11 mouse cellular contexts compared by ENCODE assay signal in the genomic region with DNA sequence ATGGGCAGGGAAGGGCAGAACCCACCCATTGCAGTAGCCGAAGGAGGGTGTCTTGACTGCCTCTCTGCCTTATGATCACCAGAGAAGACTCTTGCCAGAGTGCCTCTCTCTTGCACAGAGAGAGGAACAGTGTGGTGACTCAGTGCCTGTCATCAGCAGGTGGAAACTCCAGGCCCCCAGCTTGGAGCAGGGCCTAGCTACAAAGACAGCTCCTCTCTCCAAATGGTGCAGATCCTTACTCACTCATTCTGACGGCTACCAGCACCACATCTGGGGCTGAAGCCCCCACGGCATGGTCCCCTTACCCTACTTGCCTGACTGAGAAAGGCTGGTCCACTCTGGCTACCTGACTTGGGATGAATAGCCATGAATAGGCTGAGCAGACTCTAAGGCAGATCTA. TPM values are rescaled to one million over a fixed set of nuclear protein-coding genes. Genes with fewer than 3 reads are reported as not detected.
DNase-seq lines count a peak whose midpoint lies in the region; ATAC-seq lines count a peak whose summit lies in the region.
"Had no signal": no experiment of that assay in that cellular context is flagged by ENCODE, and none has a peak within 500 bp of the region (broad histone marks: within the 10 kb centered on the region; RNA-seq: fewer than 3 reads in every experiment).

No protein-coding gene starts in this region.

- no peaks in the 10 kb centered on the region for H3K27me3 ChIP-seq in hindbrain, embryonic 16.5 days (replicated peaks; ENCODE audit: control insufficient read depth, insufficient read depth, low read length)
- H3K27me3 ChIP-seq in hindbrain, embryonic 14.5 days (ENCODE audit: control insufficient read depth, insufficient read depth, low read length) = no peaks in the 10 kb centered on the region
- H3K27me3 ChIP-seq in forebrain, embryonic 16.5 days (replicated peaks; ENCODE audit: control insufficient read depth, insufficient read depth, low read length) = no peaks in the 10 kb centered on the region

- no peak for ATAC-seq in hindbrain, embryonic 16.5 days
- ATAC-seq in hindbrain, embryonic 14.5 days (ENCODE audit: low FRiP score) = no peak
- ATAC-seq in forebrain, embryonic 16.5 days = no peak
- ATAC-seq: intestine, postnatal 0 days had no signal

- peaks cover 13% of the 10 kb centered on the region for H3K4me1 ChIP-seq in hindbrain, embryonic 16.5 days (ENCODE audit: control insufficient read depth, insufficient read depth, low read depth, low read length)
- no peaks in the 10 kb centered on the region for H3K4me1 ChIP-seq in hindbrain, embryonic 14.5 days (replicated peaks; ENCODE audit: control insufficient read depth, insufficient read depth, low read length)
- peaks cover 11% of the 10 kb centered on the region for H3K4me1 ChIP-seq in forebrain, embryonic 16.5 days (replicated peaks; ENCODE audit: control insufficient read depth, insufficient read depth, low read length)

- no peaks in the 10 kb centered on the region for H3K9me3 ChIP-seq in hindbrain, embryonic 16.5 days (ENCODE audit: control insufficient read depth, low read length)
- H3K9me3 ChIP-seq in hindbrain, embryonic 14.5 days (ENCODE audit: control insufficient read depth, low read length) = no peaks in the 10 kb centered on the region
- no peaks in the 10 kb centered on the region for H3K9me3 ChIP-seq in forebrain, embryonic 16.5 days (ENCODE audit: control insufficient read depth, low read length)

- whole genome bisulfite sequencing in hindbrain, embryonic 16.5 days = 83% methylated on average over 3 of the region's 3 CpGs
- 92% methylated on average over 3 of the region's 3 CpGs for WGBS in hindbrain, embryonic 14.5 days
- WGBS in forebrain, embryonic 16.5 days = 79% methylated on average over 3 of the region's 3 CpGs

- no peak overlapping the region for H3K4me2 ChIP-seq in hindbrain, embryonic 16.5 days (ENCODE audit: low read length)
- H3K4me2 ChIP-seq in hindbrain, embryonic 14.5 days (replicated peaks) = no peak overlapping the region
- no peak overlapping the region for H3K4me2 ChIP-seq in forebrain, embryonic 16.5 days (ENCODE audit: low read length)

- H3K36me3 ChIP-seq in hindbrain, embryonic 16.5 days (ENCODE audit: control insufficient read depth, insufficient read depth, low read length) = peaks cover 15% of the 10 kb centered on the region
- peaks cover 22% of the 10 kb centered on the region for H3K36me3 ChIP-seq in hindbrain, embryonic 14.5 days (replicated peaks; ENCODE audit: control insufficient read depth, insufficient read depth)
- H3K36me3 ChIP-seq in forebrain, embryonic 16.5 days (ENCODE audit: control insufficient read depth, insufficient read depth) = peaks cover 16% of the 10 kb centered on the region

- no peak overlapping the region for H3K4me3 ChIP-seq in hindbrain, embryonic 16.5 days (ENCODE audit: low read length)
- H3K4me3 ChIP-seq in hindbrain, embryonic 14.5 days (replicated peaks; ENCODE audit: low read length) = no peak overlapping the region
- H3K4me3 ChIP-seq in forebrain, embryonic 16.5 days (replicated peaks; ENCODE audit: low read length) = no peak overlapping the region

- no peak overlapping the region for H3K9ac ChIP-seq in hindbrain, embryonic 16.5 days (ENCODE audit: low read depth, low read length)
- no peak overlapping the region for H3K9ac ChIP-seq in hindbrain, embryonic 14.5 days
- H3K9ac ChIP-seq in forebrain, embryonic 16.5 days (replicated peaks; ENCODE audit: low read depth, low read length) = no peak overlapping the region

- peak overlapping the region; percentile 13; the same call in 1 of the 2 replicates for H3K27ac ChIP-seq in hindbrain, embryonic 16.5 days (ENCODE audit: low read depth, low read length)
- H3K27ac ChIP-seq in hindbrain, embryonic 14.5 days = no peak overlapping the region
- no peak overlapping the region for H3K27ac ChIP-seq in forebrain, embryonic 16.5 days (ENCODE audit: low read length)

- peak; percentile 24 to 35 for DNase-seq in adrenal gland, postnatal 36 days
- DNase-seq in adrenal gland, postnatal 4 days (ENCODE audit: low spot score in 2 of 2) = no peak
- no peak for DNase-seq in hindbrain, embryonic 14.5 days (ENCODE audit: low spot score)
- peak; percentile 61 for DNase-seq in right cerebral cortex, postnatal 25 days
- no peak for DNase-seq in right cerebral cortex, postnatal 14 days
- no peak for DNase-seq in ovary, adult 18-20 months (ENCODE audit: low spot score)
- DNase-seq: B cell, adult 2 months; lung, adult 18-20 months had no signal

RNA-seq across cellular contexts. Expression of gene Tmcc2, which starts 26.7 kb away (rescaled TPM):
- total RNA-seq in adrenal gland, postnatal 36 days (2021) = 1 to 10 TPM; 6.1 to 9.7 TPM
- 10 to 100 TPM; 32.8 to 50.6 TPM for total RNA-seq in adrenal gland, postnatal 4 days (2021)
- polyA plus RNA-seq in hindbrain, embryonic 16.5 days (2015; fragmentation: Nextera tagmentation; extraction: Ambion mirVana) = 26.6 and 35.5 TPM in 2 replicates
- 31.0 and 33.9 TPM in 2 replicates for polyA plus RNA-seq in hindbrain, embryonic 14.5 days (2014; fragmentation: Nextera tagmentation; extraction: Ambion mirVana)
- 30.4 and 34.9 TPM in 2 replicates for polyA plus RNA-seq in forebrain, embryonic 16.5 days (2015; fragmentation: Nextera tagmentation; extraction: Ambion mirVana)

RNA-seq across cellular contexts. Expression of gene Nuak2, which starts 48.5 kb away (rescaled TPM):
- 1 to 10 TPM; 2.8 to 4.9 TPM for total RNA-seq in adrenal gland, postnatal 36 days (2021)
- total RNA-seq in adrenal gland, postnatal 4 days (2021) = 1 to 10 TPM; 3.3 to 7.4 TPM
- 11.1 and 12.8 TPM in 2 replicates for polyA plus RNA-seq in hindbrain, embryonic 16.5 days (2015; fragmentation: Nextera tagmentation; extraction: Ambion mirVana)
- polyA plus RNA-seq in hindbrain, embryonic 14.5 days (2014; fragmentation: Nextera tagmentation; extraction: Ambion mirVana) = 10.7 and 14.0 TPM in 2 replicates
- 13.3 and 13.4 TPM in 2 replicates for polyA plus RNA-seq in forebrain, embryonic 16.5 days (2015; fragmentation: Nextera tagmentation; extraction: Ambion mirVana)

RNA-seq across cellular contexts. Expression of gene Dstyk, which starts 53.0 kb away (rescaled TPM):
- 10 to 100 TPM; 22.5 to 23.1 TPM for total RNA-seq in adrenal gland, postnatal 36 days (2021)
- 10 to 100 TPM; 28.3 to 29.0 TPM for total RNA-seq in adrenal gland, postnatal 4 days (2021)
- 7.9 and 9.7 TPM in 2 replicates for polyA plus RNA-seq in hindbrain, embryonic 16.5 days (2015; fragmentation: Nextera tagmentation; extraction: Ambion mirVana)
- 10.0 and 10.4 TPM in 2 replicates for polyA plus RNA-seq in hindbrain, embryonic 14.5 days (2014; fragmentation: Nextera tagmentation; extraction: Ambion mirVana)
- 12.3 and 13.1 TPM in 2 replicates for polyA plus RNA-seq in forebrain, embryonic 16.5 days (2015; fragmentation: Nextera tagmentation; extraction: Ambion mirVana)

Comparison
In these comparisons a context has a peak if more than half of its experiments do, and no peak if none do; other contexts are left out.
1. DNase-seq: peak in adrenal gland, postnatal 36 days (2 of 2) and right cerebral cortex, postnatal 25 days (single experiment); none in adrenal gland, postnatal 4 days (0 of 2), hindbrain, embryonic 14.5 days (single experiment), right cerebral cortex, postnatal 14 days (single experiment) and ovary, adult 18-20 months (single experiment).